Mouse (Mus musculus) myocyte (in vitro differentiated cells): ENCODE results near the gene Gm28539. TPM values are rescaled to one million over a fixed set of nuclear protein-coding genes. Genes with fewer than 3 reads are reported as not detected.

Experiments
- H3K27me3 ChIP-seq: one replicate; pipeline ENCODE4 v1.6.1; 2011; ENCODE audit not compliant: control insufficient read depth, insufficient read depth, insufficient read length
- H3K36me3 ChIP-seq: one replicate; pipeline ENCODE4 v1.6.1; 2011; ENCODE audit not compliant: control insufficient read depth, insufficient read depth
- H3K4me2 ChIP-seq: one replicate; pipeline ENCODE4 v1.6.1; 2011; ENCODE audit warnings: low read depth, control low read depth
- H3K4me3 ChIP-seq: one replicate; pipeline ENCODE4 v1.5.1; 2011; ENCODE audit warnings: mild to moderate bottlenecking, control low read depth, moderate library complexity
- H3K79me2 ChIP-seq: one replicate; pipeline ENCODE4 v1.6.1; 2011; ENCODE audit not compliant: control insufficient read depth, insufficient read depth
- H3ac ChIP-seq: one replicate; pipeline ENCODE4 v1.6.1; 2011; ENCODE audit not compliant: control insufficient read depth, insufficient read length
- CEBPB ChIP-seq: IDR thresholded peaks from 2 replicates; pipeline ENCODE4 v1.6.1; 2011; ENCODE audit warnings: mild to moderate bottlenecking, moderate library complexity; ENCODE audit not compliant: poor library complexity, insufficient read depth, severe bottlenecking
- E2F4 ChIP-seq: IDR thresholded peaks from one replicate; pipeline ENCODE4 v1.6.1; 2011; ENCODE audit warnings: mild to moderate bottlenecking, control low read depth, moderate library complexity; ENCODE audit not compliant: insufficient read depth
- MAX ChIP-seq: IDR thresholded peaks from one replicate; pipeline ENCODE4 v1.6.1; 2011; ENCODE audit warnings: low read depth, mild to moderate bottlenecking, control low read depth
- MYOD1 ChIP-seq, 3 experiments: IDR thresholded peaks; one replicate each; pipeline ENCODE4 v1.6.1; 2011; ENCODE audit warnings: control low read depth in 2 of 3, low read depth in 2 of 3, mild to moderate bottlenecking in 2 of 3, moderate library complexity in 1 of 3; ENCODE audit not compliant: insufficient read length in 2 of 3, control insufficient read depth in 1 of 3
- MYOG ChIP-seq, 3 experiments: IDR thresholded peaks; one replicate each; pipeline ENCODE4 v1.6.1; 2011; ENCODE audit warnings: control low read depth in 2 of 3, low read depth in 2 of 3, mild to moderate bottlenecking in 2 of 3; ENCODE audit not compliant: insufficient read length in 2 of 3, control insufficient read depth in 1 of 3, insufficient read depth in 1 of 3
- POLR2A ChIP-seq: IDR thresholded peaks from one replicate; pipeline ENCODE4 v1.6.1; 2011; ENCODE audit warnings: low read depth, mild to moderate bottlenecking, control low read depth, moderate library complexity; ENCODE audit not compliant: insufficient read length
- POLR2AphosphoS2 ChIP-seq: IDR thresholded peaks from one replicate; pipeline ENCODE4 v1.6.1; 2011; ENCODE audit warnings: low read depth, control low read depth; ENCODE audit not compliant: insufficient read length
- REST ChIP-seq: IDR thresholded peaks from one replicate; pipeline ENCODE4 v1.6.1; 2011; ENCODE audit warnings: mild to moderate bottlenecking, control low read depth, moderate library complexity; ENCODE audit not compliant: insufficient read depth, insufficient read length
- SRF ChIP-seq: IDR thresholded peaks from one replicate; pipeline ENCODE4 v1.6.1; 2011; ENCODE audit warnings: low read depth; ENCODE audit not compliant: control insufficient read depth, insufficient read length
- TCF12 ChIP-seq: IDR thresholded peaks from one replicate; pipeline ENCODE4 v1.6.1; 2011; ENCODE audit warnings: mild to moderate bottlenecking, control low read depth; ENCODE audit not compliant: poor library complexity, insufficient read depth, severe bottlenecking
- TCF3 ChIP-seq: IDR thresholded peaks from one replicate; pipeline ENCODE4 v1.6.1; 2011; ENCODE audit warnings: low read depth, control low read depth; ENCODE audit not compliant: insufficient read length
- USF1 ChIP-seq: IDR thresholded peaks from one replicate; pipeline ENCODE4 v1.6.1; 2011; ENCODE audit warnings: low read depth, mild to moderate bottlenecking, control low read depth, moderate library complexity
- polyA plus RNA-seq: library from polyadenylated mRNA; unstranded; fragments of >200 nt; fragmentation: generic; extraction: Trizol; gene quantifications from one replicate; pipeline ENCODE4 v1.2.1, GENCODE M21; 2012; ENCODE audit warnings: missing spikeins

Gene Gm28539
- polyA plus RNA-seq, 1 experiment: 0.49 TPM

DNA sequence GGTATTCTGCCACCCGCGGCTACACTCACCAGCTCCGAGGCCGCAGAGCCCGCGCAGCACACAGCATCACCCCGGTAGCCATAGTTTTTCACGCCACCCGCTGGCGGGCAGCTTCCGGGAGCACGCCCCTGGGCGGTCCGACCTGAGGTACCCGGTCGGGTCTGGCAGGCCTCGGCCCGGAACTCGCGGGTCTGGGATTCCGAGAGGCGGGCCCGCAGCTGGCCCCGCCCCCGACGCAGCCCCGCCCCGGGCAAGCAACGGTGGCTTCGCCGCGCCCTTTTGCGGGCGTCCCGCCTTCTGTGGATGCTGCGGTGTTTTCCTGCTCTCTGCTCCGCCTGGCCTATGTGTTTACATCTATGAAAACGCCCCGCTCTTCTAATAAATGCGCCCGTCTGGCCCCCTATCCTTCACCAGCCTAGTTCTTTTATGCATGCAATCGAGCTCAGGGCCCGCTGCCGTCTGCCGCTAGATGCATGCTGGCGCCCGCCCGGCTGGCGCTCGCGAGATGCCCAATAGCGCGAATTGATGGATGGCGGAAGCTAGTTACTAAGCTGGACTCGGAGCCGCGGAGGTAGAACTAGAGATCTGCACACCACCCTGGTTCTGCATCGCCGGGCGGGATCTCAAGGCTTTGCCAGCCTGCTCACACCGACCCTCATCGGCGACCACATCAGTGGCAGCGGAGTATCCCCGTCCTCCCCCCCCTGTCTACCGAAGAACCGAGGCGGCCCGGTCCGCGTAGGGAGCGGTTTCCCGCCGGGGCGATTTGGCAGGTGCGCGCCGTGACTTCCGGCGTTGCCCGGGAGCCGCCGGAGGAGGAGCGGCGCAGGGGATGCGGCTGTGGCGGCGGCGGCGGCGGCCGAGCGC lies 40.3 kb downstream of the Gm28539 start, which contains the start of the genes Mrpl40 and Hira:
TSS of gene Mrpl40 (minus strand) at position 421 of the 867 bp plus-strand sequence.
TSS of gene Hira (plus strand) at position 596 of the 867 bp plus-strand sequence.
- Histone ChIP-seq H3K4me2 (peak within 1 kb of the TSS; percentile 92), H3K79me2 (peaks cover 41% of the 10 kb centered on the region), H3K4me3 (peak within 1 kb of the TSS; percentile 88), H3K27me3 (no peaks in the 10 kb centered on the region), H3K36me3 (peaks cover 9% of the 10 kb centered on the region), H3ac (peak within 1 kb of the TSS; percentile 59)
- peak; percentile 88 for TF ChIP-seq POLR2A
- peak in 2 of 3 experiments; percentile 19 to 37 for TF ChIP-seq MYOG (IDR thresholded peaks at IDR 0.05; ENCODE audit: control insufficient read depth in 1 of 3, insufficient read depth in 1 of 3, insufficient read length in 2 of 3, low read depth in 2 of 3)
- no peak for TF ChIP-seq E2F4
- no peak for TF ChIP-seq USF1
- TF ChIP-seq POLR2AphosphoS2: peak; percentile 85
- TF ChIP-seq MYOD1 (IDR thresholded peaks at IDR 0.05; ENCODE audit: control insufficient read depth in 1 of 3, insufficient read length in 2 of 3, low read depth in 2 of 3): peak in 1 of 3 experiments; percentile 41

- H3ac ChIP-seq: peak overlapping the region; percentile 59
- peak overlapping the region; percentile 88 for H3K4me2 ChIP-seq
- H3K4me3 ChIP-seq: peak overlapping the region; percentile 88
- no peaks in the 10 kb centered on the region for H3K27me3 ChIP-seq
- H3K36me3 ChIP-seq: peaks cover 9% of the 10 kb centered on the region
- H3K79me2 ChIP-seq: peaks cover 49% of the 10 kb centered on the region
- peak; percentile 16 for TF ChIP-seq POLR2A
- peak; percentile 5 for TF ChIP-seq MAX
- no peak for TF ChIP-seq MYOD1 (IDR thresholded peaks at IDR 0.05; ENCODE audit: control insufficient read depth in 1 of 3, insufficient read length in 2 of 3, low read depth in 2 of 3)
These were observed 41.2 kb downstream of the Gm28539 start for GRCm38 (mm10) chr16:18877386-18878090.

DNA sequence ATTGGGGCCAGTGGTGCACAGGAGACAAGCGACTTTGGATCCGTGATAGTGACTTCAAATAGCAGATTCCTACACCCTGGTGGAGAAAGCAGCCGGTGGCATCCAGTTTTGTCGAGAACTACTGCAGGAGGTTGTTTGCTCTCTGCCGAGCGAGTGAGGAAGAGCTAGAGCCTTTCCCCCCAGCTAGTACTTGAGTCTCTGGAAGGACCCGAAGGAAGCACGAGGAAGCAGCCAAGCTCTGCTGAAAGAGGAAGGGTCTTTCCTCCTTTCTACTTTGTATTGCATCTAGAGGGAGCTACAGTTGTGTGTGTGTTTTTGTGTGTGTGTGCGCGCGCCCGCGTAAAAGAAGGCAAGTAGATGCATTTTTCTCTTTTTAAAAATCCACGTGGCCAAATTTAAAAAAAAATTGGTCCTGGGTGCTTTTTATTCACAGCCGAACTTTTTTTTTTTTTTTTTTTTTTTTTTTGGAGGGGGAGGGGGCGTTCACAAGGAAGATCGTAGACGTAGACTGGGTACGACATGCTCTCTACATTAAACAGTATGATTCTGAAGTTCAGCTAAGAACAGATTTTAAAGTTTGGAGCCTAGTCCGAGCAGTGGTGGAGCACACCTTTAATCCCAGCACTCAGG lies 41.8 kb downstream of the Gm28539 start:
- H3K36me3 ChIP-seq: peaks cover 9% of the 10 kb centered on the region
- TF ChIP-seq MYOG (IDR thresholded peaks at IDR 0.05; ENCODE audit: control insufficient read depth in 1 of 3, insufficient read depth in 1 of 3, insufficient read length in 2 of 3, low read depth in 2 of 3) (no peak), CEBPB (no peak), USF1 (no peak), SRF (no peak), POLR2AphosphoS2 (no peak), TCF12 (no peak)
- peak overlapping the region; percentile 88 for H3K4me3 ChIP-seq
- peaks cover 56% of the 10 kb centered on the region for H3K79me2 ChIP-seq
- no peaks in the 10 kb centered on the region for H3K27me3 ChIP-seq
- peak overlapping the region; percentile 59 for H3ac ChIP-seq
- H3K4me2 ChIP-seq: peak overlapping the region; percentile 88

- Histone ChIP-seq H3K27me3 (no peaks in the 10 kb centered on the region), H3K4me2 (no peak overlapping the region), H3ac (no peak overlapping the region), H3K36me3 (no peaks in the 10 kb centered on the region), H3K79me2 (peaks cover 99% of the 10 kb centered on the region), H3K4me3 (no peak overlapping the region)
- no peak for TF ChIP-seq POLR2AphosphoS2
- TF ChIP-seq MYOD1 (IDR thresholded peaks at IDR 0.05; ENCODE audit: control insufficient read depth in 1 of 3, insufficient read length in 2 of 3, low read depth in 2 of 3): no peak
- TF ChIP-seq TCF12: no peak
- TF ChIP-seq MYOG (IDR thresholded peaks at IDR 0.05; ENCODE audit: control insufficient read depth in 1 of 3, insufficient read depth in 1 of 3, insufficient read length in 2 of 3, low read depth in 2 of 3): no peak
- TF ChIP-seq USF1: no peak
- no peak for TF ChIP-seq POLR2A
- TF ChIP-seq E2F4: no peak
- no peak for TF ChIP-seq REST
- TF ChIP-seq TCF3: no peak
- no peak for TF ChIP-seq MAX
- no peak for TF ChIP-seq CEBPB
- TF ChIP-seq SRF: no peak
These were observed 47.7 kb downstream of the Gm28539 start for GRCm38 (mm10) chr16:18884044-18884443.
